Mouse (Mus musculus): ENCODE results near the gene Zfp84. TPM values are rescaled to one million over a fixed set of nuclear protein-coding genes. Genes with fewer than 3 reads are reported as not detected.
"Not testable (repeated sequence)": the region's sequence is repeated elsewhere in the genome, so short reads cannot be mapped to it uniquely, and the experiment has no call there.

The Zfp84 gene
- total RNA-seq (2021): 10 to 100 TPM; 10.9 to 11.4 TPM
- long read RNA-seq, experiment 1, full-length matches to known transcripts: 2 of 3 reads
- long read RNA-seq, experiment 1, partial matches to known transcripts: 0 of 3 reads
- long read RNA-seq, experiment 1, other reads (novel, unspliced or antisense): 1 of 3 reads
- long read RNA-seq, experiment 2, full-length matches to known transcripts: 4 of 6 reads
- long read RNA-seq, experiment 2, partial matches to known transcripts: 0 of 6 reads
- long read RNA-seq, experiment 2, other reads (novel, unspliced or antisense): 2 of 6 reads

- DNase-seq: peak; percentile 95 to 97
Measured at GRCm38 (mm10) chr7:29768090-29768900, at the start of gene Zfp84. Gene Zfp84, plus strand, starts transcription at chr7:29768552.

DNA sequence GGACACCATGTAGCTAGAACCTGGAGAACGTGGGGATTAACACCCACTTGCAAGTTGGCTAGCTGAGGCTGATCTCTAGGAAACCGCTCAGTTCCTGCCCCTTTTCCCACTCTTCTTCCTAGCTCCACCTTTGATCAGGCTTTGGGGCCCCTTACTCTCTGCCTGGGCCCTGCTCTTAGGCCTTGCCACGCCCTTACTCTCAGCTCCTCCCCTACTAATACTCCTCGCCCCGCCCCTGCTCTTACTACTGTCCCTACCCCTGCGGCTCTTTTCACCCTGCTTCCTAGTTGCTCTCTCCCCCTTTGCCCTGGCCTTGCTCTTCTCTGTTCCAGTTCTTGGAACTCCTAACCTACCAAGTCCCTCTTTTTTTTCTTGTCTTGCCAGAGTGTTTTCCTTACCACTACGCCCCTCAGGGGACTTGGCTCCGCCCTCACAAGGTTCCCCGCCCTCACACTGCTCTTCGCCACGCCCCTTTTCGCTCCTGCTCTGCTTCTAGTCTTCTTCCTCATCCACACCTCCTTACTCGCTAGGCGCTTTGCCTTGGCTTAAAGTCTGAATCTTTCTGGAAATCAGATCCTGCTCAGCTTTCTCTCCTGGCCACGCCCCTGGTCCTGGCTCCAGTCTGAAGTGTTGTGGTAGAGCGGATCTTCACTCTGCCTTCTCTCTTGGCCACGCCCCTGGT is 42.8 kb upstream of the Zfp84 start:
- not testable (repeated sequence) for DNase-seq

DNA sequence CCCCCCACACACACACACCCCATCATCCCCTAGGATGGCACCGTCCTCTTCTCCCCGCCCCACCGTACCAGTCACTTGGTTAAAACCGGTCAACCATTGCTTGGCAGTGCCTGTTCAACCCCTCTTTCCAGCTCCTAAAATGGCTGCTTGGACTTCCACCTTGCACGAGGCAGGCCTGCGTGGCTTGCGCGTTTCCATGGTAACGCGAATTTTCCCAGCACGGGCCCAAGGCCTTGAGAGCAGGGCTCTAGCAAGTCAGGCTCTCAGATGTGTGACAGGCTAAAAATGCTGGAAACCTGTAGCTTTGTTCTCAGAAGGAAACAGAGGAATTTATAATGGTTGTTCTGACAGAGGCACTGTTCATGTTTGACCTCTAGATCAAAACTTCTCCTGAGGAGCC is 41.5 kb upstream of the Zfp84 start, which contains the start of gene Catsperg2:
Gene Catsperg2 (minus strand): TSS at position 173 of the 400 bp plus-strand sequence.
- not testable (repeated sequence) for DNase-seq

DNA sequence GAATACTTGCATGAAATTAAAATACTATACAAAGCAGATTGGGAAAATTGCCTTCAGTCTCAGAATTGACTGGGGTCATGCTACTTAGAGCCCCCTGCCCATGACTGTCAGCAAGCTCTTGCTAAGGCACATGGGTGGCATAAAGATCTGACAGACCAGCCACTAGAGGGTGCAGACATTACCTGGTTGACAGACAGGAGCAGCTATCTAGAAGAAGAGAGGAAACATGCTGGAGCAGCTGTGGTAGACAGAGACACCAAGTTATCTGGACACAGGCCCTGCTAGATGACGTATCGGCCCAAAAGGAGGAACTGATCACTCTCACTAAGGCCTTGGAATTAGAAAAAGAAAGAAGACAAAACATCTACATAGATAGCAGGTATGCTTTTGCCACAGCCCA is 40.3 kb upstream of the Zfp84 start:
- no peak for DNase-seq

- no peak for DNase-seq
Measured at GRCm38 (mm10) chr7:29742258-29742657, 26.1 kb upstream of the Zfp84 start.

- DNase-seq: no peak
Measured at GRCm38 (mm10) chr7:29760476-29760875, 7.9 kb upstream of the Zfp84 start.

- DNase-seq: no peak
Measured at GRCm38 (mm10) chr7:29764702-29765101, 3.6 kb upstream of the Zfp84 start.

GRCm38 (mm10) chr7:29767058-29767686 is 1.2 kb upstream of the Zfp84 start:
- peak; percentile 90 to 96 for DNase-seq

GRCm38 (mm10) chr7:29768980-29769379 is 628 bp downstream of the Zfp84 start:
- no peak for DNase-seq

- no peak for DNase-seq
Measured at GRCm38 (mm10) chr7:29773503-29773902, 5.2 kb downstream of the Zfp84 start.

- no peak for DNase-seq
Measured at GRCm38 (mm10) chr7:29774371-29774770, 6.0 kb downstream of the Zfp84 start.

DNA sequence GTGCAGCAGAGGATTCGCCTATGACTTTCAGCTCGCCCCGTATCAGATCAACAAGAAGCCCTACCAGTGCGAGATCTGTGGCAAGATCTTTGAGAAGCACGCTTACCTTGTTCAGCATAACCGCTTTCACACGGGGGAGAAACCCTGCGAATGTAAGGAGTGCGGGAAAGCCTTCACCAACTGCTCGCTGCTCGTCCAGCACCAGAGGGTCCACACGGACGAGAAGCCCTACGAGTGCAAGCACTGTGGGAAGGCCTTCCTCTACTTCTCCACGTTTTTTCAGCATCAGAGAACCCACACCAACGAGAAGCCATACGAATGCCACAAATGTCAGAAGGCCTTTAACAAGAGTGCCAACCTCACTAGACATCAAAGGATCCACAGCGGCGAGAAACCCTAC is 8.2 kb downstream of the Zfp84 start:
- no peak for DNase-seq

GRCm38 (mm10) chr7:29777372-29777771 is 9.0 kb downstream of the Zfp84 start:
- no peak for DNase-seq

- peak; percentile 86 to 90 for DNase-seq
Measured at GRCm38 (mm10) chr7:29783871-29784551, 15.7 kb downstream of the Zfp84 start, which contains the start of gene Zfp30. Gene Zfp30, plus strand, starts transcription at chr7:29783998.

DNA sequence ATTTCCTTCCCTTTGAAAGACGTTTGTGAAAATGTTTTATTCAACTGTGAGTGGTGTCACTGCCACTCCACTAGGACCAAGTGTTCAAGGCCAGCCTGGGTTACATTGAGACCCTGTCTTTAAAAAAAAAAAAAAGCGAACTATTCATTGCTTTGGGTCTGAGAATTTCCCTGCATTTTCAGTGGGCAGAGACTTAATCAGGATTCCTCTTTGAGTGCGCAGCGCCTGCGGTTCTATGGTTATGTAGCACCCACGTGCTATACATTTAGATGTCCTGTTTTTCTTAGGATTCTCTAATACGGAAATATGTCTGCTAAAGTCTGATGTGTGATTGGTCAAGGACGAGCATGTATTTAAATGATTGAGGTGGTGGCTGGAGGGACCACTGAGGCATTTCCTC is 16.7 kb downstream of the Zfp84 start:
- no peak for DNase-seq

DNA sequence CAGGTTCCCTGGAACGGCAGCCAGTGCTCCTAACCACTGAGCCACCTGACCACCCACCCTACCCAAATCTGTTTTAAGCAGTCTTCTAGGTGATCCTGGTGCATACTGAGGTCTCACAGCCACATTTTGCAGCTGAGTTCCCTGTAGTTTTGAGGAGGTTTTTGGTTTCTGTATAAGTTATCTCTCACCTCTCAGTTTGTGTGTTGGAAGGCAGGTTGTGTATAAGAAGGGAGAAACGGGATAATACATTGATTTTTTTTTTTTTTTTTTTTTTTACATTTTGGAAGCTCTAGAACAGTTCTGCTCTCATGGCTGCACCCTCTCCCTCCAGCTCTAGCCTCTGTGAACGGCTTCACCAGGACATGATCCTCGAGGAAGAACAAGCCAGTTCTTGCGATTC is 17.5 kb downstream of the Zfp84 start:
- no peak for DNase-seq

- DNase-seq: no peak
Measured at GRCm38 (mm10) chr7:29792906-29793305, 24.6 kb downstream of the Zfp84 start.

DNA sequence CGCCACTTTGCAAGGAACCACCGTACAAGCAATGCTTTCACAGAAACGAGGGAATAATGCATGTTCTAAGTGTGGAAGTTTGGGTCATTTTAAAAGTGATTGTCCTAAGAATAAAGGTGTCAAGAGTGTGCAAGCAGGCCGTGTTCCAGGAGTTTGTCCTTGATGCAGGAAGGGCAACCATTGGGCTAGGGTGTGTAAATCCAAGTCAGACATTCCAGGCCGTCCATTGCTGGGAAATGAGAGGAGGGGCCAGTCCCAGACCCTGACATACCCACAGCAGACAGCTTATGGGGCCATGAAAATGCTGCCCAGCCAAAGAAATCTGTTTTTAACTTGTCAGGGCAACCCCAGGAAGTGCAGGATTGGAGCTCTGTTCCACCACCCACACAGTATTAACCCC is 38.7 kb downstream of the Zfp84 start:
- DNase-seq: no peak

DNA sequence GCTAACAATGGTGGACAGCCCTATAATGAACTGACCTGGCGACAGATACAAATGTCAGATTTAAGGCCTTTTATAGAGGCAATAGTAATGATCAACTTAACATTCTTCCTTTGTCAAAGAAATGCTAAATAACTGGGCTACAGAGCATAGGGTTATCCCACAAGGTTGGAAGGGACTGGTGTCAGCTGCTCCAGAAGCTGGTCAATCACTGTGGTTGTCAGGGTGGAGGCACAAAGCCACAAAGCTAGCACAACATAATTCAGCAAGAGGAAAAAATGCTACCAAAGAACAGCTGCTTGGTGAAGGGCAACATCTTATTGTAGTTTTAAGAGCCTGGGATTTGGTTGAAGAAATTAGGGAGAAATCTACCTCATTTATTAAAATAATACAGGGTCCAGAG is 43.9 kb downstream of the Zfp84 start:
- no peak for DNase-seq

DNA sequence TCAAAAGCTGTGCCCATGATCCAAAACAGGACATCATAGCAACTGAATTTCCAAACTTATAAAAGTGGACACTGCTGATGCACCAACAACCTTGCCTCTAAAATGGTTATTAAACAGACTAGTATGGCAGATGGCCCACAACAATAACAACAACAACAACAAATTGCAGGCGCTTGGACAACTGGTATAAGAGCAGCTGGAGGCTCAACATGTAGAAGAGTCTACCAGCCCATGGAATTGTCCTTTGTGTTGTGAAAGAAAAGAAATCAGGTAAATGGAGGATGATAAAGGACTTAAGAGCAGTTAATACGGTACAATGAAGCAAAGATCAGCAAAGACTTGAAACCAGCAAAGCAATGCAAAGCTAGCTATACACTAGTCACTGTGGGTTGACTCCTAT is 46.0 kb downstream of the Zfp84 start:
- no peak for DNase-seq

DNA sequence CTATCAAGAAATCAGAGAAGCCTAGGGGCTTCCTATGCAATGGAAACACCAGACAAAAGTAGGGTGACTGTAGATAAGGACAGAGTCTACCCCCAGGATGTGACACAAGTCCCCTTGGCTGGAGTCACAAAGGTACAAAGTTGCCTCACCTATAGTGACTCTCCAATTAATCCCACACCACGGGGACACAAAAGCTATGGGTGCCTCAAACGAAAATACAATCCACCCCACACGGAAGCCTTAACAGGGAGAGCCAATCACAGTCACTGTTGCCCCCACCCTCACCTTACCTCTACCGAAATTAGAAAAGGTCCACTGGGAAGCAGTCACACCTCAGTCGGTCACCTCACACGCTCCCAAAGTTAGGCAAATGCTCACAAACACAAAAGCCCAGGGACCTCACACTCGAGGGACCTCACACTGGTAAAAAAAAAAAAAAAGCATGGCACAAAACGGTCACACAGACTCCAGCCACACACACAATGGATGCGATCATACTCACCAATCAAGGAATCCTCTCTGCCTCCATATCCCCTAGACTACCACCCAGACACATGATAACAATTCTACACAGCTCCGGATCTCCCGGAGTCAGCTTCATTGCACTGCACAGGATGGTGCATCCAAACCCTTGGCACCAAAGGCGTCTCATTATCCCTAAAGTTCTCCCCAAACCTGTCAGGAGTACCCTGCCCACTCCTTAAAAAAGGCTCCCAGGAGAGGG is 46.9 kb downstream of the Zfp84 start:
- no peak for DNase-seq
